Mouse (Mus musculus) stomach, embryonic 16.5 days (tissue): ENCODE measurements around the gene Mrm3. TPM values are rescaled to one million over a fixed set of nuclear protein-coding genes. Genes with fewer than 3 reads are reported as not detected.

Source experiments
- ATAC-seq: fragments of 200-750 bp; cut with Nextera tagmentation; 2 replicates; pipeline ENCODE4 v1.8.0; 2017; ENCODE audit warnings: moderate number of reproducible peaks, moderate TSS enrichment; ENCODE audit not compliant: insufficient read depth, low FRiP score
- H3K27ac ChIP-seq: fragments of 300-500 bp; sonication (generic); 2 replicates; pipeline ENCODE4 v1.5.1; 2014; ENCODE audit warnings: low read length
- H3K27me3 ChIP-seq: fragments of 300-500 bp; sonication (generic); 2 replicates; pipeline ENCODE4 v1.6.1; 2014; ENCODE audit warnings: low read length, control low read depth, mixed read lengths; ENCODE audit not compliant: control insufficient read depth, insufficient read depth
- H3K36me3 ChIP-seq: fragments of 300-500 bp; sonication (generic); 2 replicates; pipeline ENCODE4 v1.6.1; 2014; ENCODE audit warnings: low read length; ENCODE audit not compliant: control insufficient read depth, insufficient read depth
- H3K4me1 ChIP-seq: fragments of 300-500 bp; sonication (generic); 2 replicates; pipeline ENCODE4 v1.6.1; 2014; ENCODE audit warnings: low read length, control low read depth, mixed read lengths; ENCODE audit not compliant: control insufficient read depth, insufficient read depth
- H3K4me2 ChIP-seq: fragments of 300-500 bp; sonication (generic); 2 replicates; pipeline ENCODE4 v1.6.1; 2014; ENCODE audit warnings: low read depth, low read length, mixed read lengths
- H3K4me3 ChIP-seq: fragments of 300-500 bp; sonication (generic); replicated peaks from 2 replicates; pipeline ENCODE4 v1.5.1; 2014; ENCODE audit warnings: mild to moderate bottlenecking, low read length
- H3K9ac ChIP-seq: fragments of 300-500 bp; sonication (generic); 2 replicates; pipeline ENCODE4 v1.6.1; 2014; ENCODE audit warnings: low read length
- H3K9me3 ChIP-seq: fragments of 300-500 bp; sonication (generic); replicated peaks from 2 replicates; pipeline ENCODE4 v1.6.1; 2016; ENCODE audit warnings: low read length, control low read depth; ENCODE audit not compliant: control insufficient read depth
- WGBS: fragments of 180-500 bp; shearing (Covaris S2); extraction: QIAGEN DNeasy Blood & Tissue Kit; methylation state at CpG from one replicate; pipeline ENCODE4 v1.1.7; 2014; 5-methylcytosine and 5-hydroxymethylcytosine counted together
- polyA plus RNA-seq: library from polyadenylated mRNA; unstranded; fragments of >200 nt; fragmentation: Nextera tagmentation; extraction: Ambion mirVana; gene quantifications from 2 replicates; pipeline ENCODE4 v1.2.1, GENCODE M21; 2015

The Mrm3 gene
- polyA plus RNA-seq, 1 experiment from 2014 or later: 22.3 TPM

DNA sequence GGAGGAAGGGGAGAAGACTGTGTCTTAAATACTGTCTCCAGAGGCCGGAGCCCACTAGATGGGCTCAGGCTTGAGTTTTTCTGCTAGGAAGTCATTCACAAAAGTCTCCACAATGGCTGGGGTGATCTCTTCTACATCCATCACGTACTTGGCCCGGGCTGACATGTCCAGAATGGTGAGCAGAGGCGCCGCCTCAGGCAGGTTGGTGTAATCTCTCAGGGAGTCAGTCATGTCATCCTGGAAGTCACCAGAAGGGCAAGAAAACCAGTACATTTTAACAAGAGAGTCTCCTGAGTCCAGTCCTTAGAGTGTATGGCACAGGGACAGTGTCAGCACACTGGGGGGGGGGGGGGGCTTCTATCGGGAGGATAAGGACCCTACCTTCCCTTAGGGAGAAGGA, 15.0 kb downstream of the Mrm3 start:
- ATAC-seq: no peak
- Histone ChIP-seq H3K36me3 (no peaks in the 10 kb centered on the region), H3K9ac (no peak overlapping the region), H3K4me1 (peaks cover 6% of the 10 kb centered on the region), H3K27ac (no peak overlapping the region), H3K4me2 (no peak overlapping the region), H3K9me3 (no peaks in the 10 kb centered on the region), H3K4me3 (no peak overlapping the region), H3K27me3 (no peaks in the 10 kb centered on the region)
- WGBS: 68% methylated on average over 6 of the region's 6 CpGs

GRCm38 (mm10) chr11:76260208-76261050, 16.9 kb downstream of the Mrm3 start:
- WGBS: 57% methylated on average over 10 of the region's 10 CpGs
- H3K36me3 ChIP-seq: no peaks in the 10 kb centered on the region
- no peak overlapping the region for H3K4me3 ChIP-seq
- no peak overlapping the region for H3K27ac ChIP-seq
- no peak for ATAC-seq
- H3K27me3 ChIP-seq: no peaks in the 10 kb centered on the region
- H3K4me1 ChIP-seq: no peaks in the 10 kb centered on the region
- H3K9me3 ChIP-seq: no peaks in the 10 kb centered on the region
- no peak overlapping the region for H3K9ac ChIP-seq
- no peak overlapping the region for H3K4me2 ChIP-seq

DNA sequence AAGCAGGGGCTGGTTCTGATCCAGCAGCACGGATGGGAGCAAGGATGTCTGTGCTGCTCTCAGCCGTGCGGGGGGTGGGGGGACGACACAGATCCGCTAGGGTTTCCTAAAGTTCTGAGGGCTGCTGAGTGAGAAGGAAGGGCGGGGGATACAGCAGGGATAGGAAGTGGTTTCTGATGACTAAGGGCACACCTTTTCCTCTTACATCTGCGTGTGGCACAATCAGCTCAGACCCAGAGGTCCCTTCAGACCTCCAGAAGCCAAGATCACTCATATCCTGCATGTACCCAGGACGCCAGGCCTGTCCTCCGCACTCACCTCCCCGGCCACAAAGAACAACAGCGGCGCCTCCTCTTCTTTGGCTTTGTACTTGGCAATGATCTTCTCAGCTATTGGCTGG, 17.7 kb downstream of the Mrm3 start:
- Histone ChIP-seq H3K27ac (no peak overlapping the region), H3K27me3 (no peaks in the 10 kb centered on the region), H3K4me3 (no peak overlapping the region), H3K9ac (no peak overlapping the region), H3K4me1 (no peaks in the 10 kb centered on the region), H3K36me3 (no peaks in the 10 kb centered on the region), H3K9me3 (no peaks in the 10 kb centered on the region), H3K4me2 (no peak overlapping the region)
- ATAC-seq: no peak
- WGBS: 67% methylated on average over 12 of the region's 12 CpGs

DNA sequence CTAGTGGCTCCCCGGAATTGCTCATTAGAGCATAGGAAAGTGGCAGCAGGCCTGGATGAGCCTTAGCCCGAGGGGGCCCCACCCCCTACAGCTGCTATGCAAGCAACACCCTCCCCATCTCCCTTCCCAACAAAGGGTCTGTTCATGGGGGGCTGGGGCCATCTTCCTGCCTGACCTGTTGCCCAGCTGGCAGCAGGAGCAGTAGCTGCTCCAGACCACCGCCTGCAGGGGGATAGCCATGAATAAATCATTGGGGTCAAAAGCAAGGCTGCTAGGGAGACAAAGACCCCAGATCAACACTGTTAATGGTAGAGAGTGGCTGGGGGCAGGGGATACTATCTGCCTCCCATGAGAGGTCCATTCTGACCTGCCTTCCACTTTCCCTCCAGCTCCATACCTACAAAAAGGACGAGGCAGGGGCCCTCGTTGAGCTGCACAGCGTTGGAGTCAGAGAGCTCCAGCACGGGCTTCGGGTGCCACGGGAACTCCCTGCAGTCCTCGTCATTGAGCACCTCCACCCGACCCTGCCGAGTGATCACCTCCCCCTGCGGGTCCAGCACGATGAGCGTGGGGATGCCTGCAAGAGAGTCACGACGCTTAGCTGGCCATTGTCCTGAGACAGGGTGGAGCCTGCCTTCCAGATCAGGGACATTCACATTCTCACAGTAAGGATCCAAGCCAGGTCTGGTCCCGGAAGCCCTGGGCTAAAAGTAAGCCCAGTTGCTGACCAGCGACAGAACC, 19.3 kb downstream of the Mrm3 start:
- Histone ChIP-seq H3K36me3 (no peaks in the 10 kb centered on the region), H3K4me1 (no peaks in the 10 kb centered on the region), H3K9me3 (no peaks in the 10 kb centered on the region), H3K4me3 (no peak overlapping the region), H3K27ac (no peak overlapping the region), H3K9ac (peak overlapping the region; percentile 50), H3K27me3 (no peaks in the 10 kb centered on the region), H3K4me2 (no peak overlapping the region)
- ATAC-seq: no peak
- 26% methylated on average over 19 of the region's 19 CpGs for WGBS

DNA sequence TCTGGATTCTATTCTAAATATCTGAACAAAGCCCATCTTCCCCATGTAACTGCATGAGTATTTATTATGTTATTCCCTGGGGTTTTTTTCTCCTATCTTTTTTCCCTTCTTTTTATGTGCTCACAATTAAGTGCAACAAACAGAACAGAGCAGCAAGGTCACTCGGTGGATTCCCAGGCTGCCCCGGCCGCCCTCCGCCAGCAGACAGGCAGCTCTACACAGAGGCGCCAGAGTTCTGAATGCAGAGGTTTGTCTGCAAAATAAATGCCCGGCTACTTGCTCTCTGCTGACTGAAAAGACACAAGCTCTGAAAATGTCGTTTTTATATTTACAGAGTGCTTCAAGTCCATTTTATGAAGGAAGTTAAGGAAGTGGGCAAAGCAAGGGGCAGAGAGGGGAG, 24.0 kb downstream of the Mrm3 start:
- Histone ChIP-seq H3K27me3 (no peaks in the 10 kb centered on the region), H3K4me3 (no peak overlapping the region), H3K4me1 (no peaks in the 10 kb centered on the region), H3K27ac (peak overlapping the region; percentile 28; the same call in 1 of the 2 replicates), H3K36me3 (no peaks in the 10 kb centered on the region), H3K9ac (no peak overlapping the region), H3K9me3 (no peaks in the 10 kb centered on the region), H3K4me2 (no peak overlapping the region)
- ATAC-seq: no peak
- WGBS: 65% methylated on average over 7 of the region's 7 CpGs

- no peaks in the 10 kb centered on the region for H3K9me3 ChIP-seq
- no peak overlapping the region for H3K4me3 ChIP-seq
- H3K27ac ChIP-seq: peak overlapping the region; percentile 28
- peak; percentile 47; the same call in 1 of the 2 replicates for ATAC-seq
- H3K4me2 ChIP-seq: no peak overlapping the region
- no peak overlapping the region for H3K9ac ChIP-seq
- no peaks in the 10 kb centered on the region for H3K4me1 ChIP-seq
- no peaks in the 10 kb centered on the region for H3K36me3 ChIP-seq
- H3K27me3 ChIP-seq: no peaks in the 10 kb centered on the region
- 49% methylated on average over 5 of the region's 5 CpGs for WGBS
These were observed 24.5 kb downstream of the Mrm3 start for GRCm38 (mm10) chr11:76268001-76268459.

DNA sequence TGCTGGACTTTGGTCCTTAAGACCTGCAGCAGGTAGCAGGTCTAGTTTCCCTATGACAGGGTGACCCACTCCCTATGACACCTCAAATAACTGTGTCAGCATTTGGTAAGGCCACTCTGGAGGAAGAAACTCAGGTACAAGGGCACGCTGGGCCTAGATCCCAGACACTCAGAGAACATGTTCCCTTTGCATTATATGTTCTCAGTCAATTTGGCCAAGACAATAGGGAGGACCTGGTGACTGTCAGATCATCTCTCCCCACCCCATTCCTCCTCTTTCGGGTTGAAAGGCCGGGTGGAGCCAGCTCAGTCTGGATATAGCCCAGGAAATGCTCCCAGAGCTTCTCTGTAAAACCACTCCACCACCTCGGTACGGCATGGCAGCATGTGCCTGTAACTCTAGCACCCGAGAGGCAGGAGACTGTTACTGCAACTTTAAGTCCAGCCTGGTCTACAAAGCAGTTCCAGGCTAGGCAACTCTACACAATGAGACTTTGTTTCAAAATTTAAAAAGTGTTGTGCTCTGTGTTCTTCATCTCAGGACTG, 25.1 kb downstream of the Mrm3 start:
- Histone ChIP-seq H3K4me1 (no peaks in the 10 kb centered on the region), H3K9me3 (no peaks in the 10 kb centered on the region), H3K9ac (no peak overlapping the region), H3K36me3 (no peaks in the 10 kb centered on the region), H3K27me3 (no peaks in the 10 kb centered on the region), H3K27ac (peak overlapping the region; percentile 28), H3K4me3 (no peak overlapping the region), H3K4me2 (no peak overlapping the region)
- no peak for ATAC-seq
- WGBS: 72% methylated on average over 6 of the region's 6 CpGs

GRCm38 (mm10) chr11:76272440-76272839, 28.9 kb downstream of the Mrm3 start:
- H3K27me3 ChIP-seq: no peaks in the 10 kb centered on the region
- 74% methylated on average over 4 of the region's 4 CpGs for WGBS
- no peak for ATAC-seq
- H3K9me3 ChIP-seq: no peaks in the 10 kb centered on the region
- no peak overlapping the region for H3K27ac ChIP-seq
- H3K36me3 ChIP-seq: no peaks in the 10 kb centered on the region
- no peaks in the 10 kb centered on the region for H3K4me1 ChIP-seq
- H3K4me3 ChIP-seq: no peak overlapping the region
- no peak overlapping the region for H3K9ac ChIP-seq
- no peak overlapping the region for H3K4me2 ChIP-seq
